Mouse (Mus musculus) left cerebral cortex, postnatal 4 days (tissue): ENCODE results near the gene Klf16. TPM values are rescaled to one million over a fixed set of nuclear protein-coding genes. Genes with fewer than 3 reads are reported as not detected.
"Not testable (repeated sequence)": the region's sequence is repeated elsewhere in the genome, so short reads cannot be mapped to it uniquely, and the experiment has no call there.

Experiments used
- DNase-seq: peaks from one replicate; pipeline ENCODE4 v3.0.0-alpha.2; 2022
- intact Hi-C: fragments of 180-260 bp; cut with DNase I; formaldehyde crosslinking; loops from one replicate; pipeline ENCODE4 v1.15.1; 2025
- total RNA-seq, 2 experiments: library from RNA; stranded (reverse); gene quantifications; 2 replicates each; pipeline ENCODE4 v1.2.3; 2021

Gene Klf16
- total RNA-seq, 2 experiments from 2014 or later = 34.1 to 35.5 TPM

GRCm38 (mm10) chr10:80606737-80607350 lies 29.7 kb upstream of the Klf16 start:
- intact Hi-C loops = no loop called here
- DNase-seq = no peak

- intact Hi-C loops = no loop called here
- DNase-seq = no peak
Observed at GRCm38 (mm10) chr10:80606306-80606705, 29.2 kb upstream of the Klf16 start.

- DNase-seq, intact Hi-C loops: not testable (repeated sequence)
Observed at GRCm38 (mm10) chr10:80605721-80606120, 28.6 kb upstream of the Klf16 start, which contains the start of gene Gm49322. TSS of gene Gm49322 (plus strand) at chr10:80606021.

- no peak for DNase-seq
- intact Hi-C loops = no loop called here
Observed at GRCm38 (mm10) chr10:80604988-80605387, 27.9 kb upstream of the Klf16 start.

- intact Hi-C loops = no loop called here
- DNase-seq = no peak
Observed at GRCm38 (mm10) chr10:80604001-80604509, 26.9 kb upstream of the Klf16 start.

GRCm38 (mm10) chr10:80603364-80603763 lies 26.2 kb upstream of the Klf16 start:
- intact Hi-C loops = no loop called here
- DNase-seq = no peak

- intact Hi-C loops = no loop called here
- peak; percentile 96 for DNase-seq
Observed at GRCm38 (mm10) chr10:80602698-80603325, 25.7 kb upstream of the Klf16 start, which contains the start of the genes Scamp4 and Adat3. TSS of gene Scamp4 (plus strand) at chr10:80602872. TSS of gene Adat3 (plus strand) at chr10:80602880.

GRCm38 (mm10) chr10:80596318-80596717 lies 19.2 kb upstream of the Klf16 start:
- intact Hi-C loops = no loop called here
- DNase-seq = no peak

GRCm38 (mm10) chr10:80589879-80590854 lies 13.0 kb upstream of the Klf16 start, which contains the start of gene Abhd17a:
TSS of gene Abhd17a (minus strand) at chr10:80590341.
- intact Hi-C loops = no loop called here
- DNase-seq = peak; percentile 97

GRCm38 (mm10) chr10:80589127-80589878 lies 12.2 kb upstream of the Klf16 start:
- DNase-seq = no peak
- intact Hi-C loops = no loop called here

- no peak for DNase-seq
- intact Hi-C loops = no loop called here
Observed at GRCm38 (mm10) chr10:80587305-80587657, 10.2 kb upstream of the Klf16 start.

- intact Hi-C loops = no loop called here
- DNase-seq = no peak
Observed at GRCm38 (mm10) chr10:80586407-80587304, 9.5 kb upstream of the Klf16 start.

GRCm38 (mm10) chr10:80585581-80585980 lies 8.5 kb upstream of the Klf16 start:
- intact Hi-C loops = no loop called here
- DNase-seq = no peak

- DNase-seq = no peak
- intact Hi-C loops = no loop called here
Observed at GRCm38 (mm10) chr10:80584642-80585552, 7.8 kb upstream of the Klf16 start.

GRCm38 (mm10) chr10:80584045-80584488 lies 6.9 kb upstream of the Klf16 start:
- DNase-seq = peak; percentile 41

GRCm38 (mm10) chr10:80583047-80583446 lies 5.9 kb upstream of the Klf16 start:
- DNase-seq = no peak
- intact Hi-C loops = no loop called here

More at GRCm38 (mm10) chr10:80584045-80584488, 6.9 kb upstream of the Klf16 start:
- intact Hi-C loops = no loop called here

- DNase-seq = peak; percentile 57
- intact Hi-C loops = loop anchor here (5.0 kb wide), 1 partner anchor 108 kb away; no protein-coding TSS in a partner anchor
Observed at GRCm38 (mm10) chr10:80578911-80579310, 1.8 kb upstream of the Klf16 start.
